Mouse (Mus musculus) hindbrain, embryonic 15.5 days (tissue): ENCODE measurements at regions not wholly inside any gene's neighbourhood (a gene's known extent, or its start where the extent isn't known, plus 50 kb on each side); places are given as distances from the start of the nearest gene placed in this dataset.

ENCODE experiments used
- ATAC-seq: fragments of 200-750 bp; cut with Nextera tagmentation; 2 replicates; pipeline ENCODE4 v1.8.0; 2017; ENCODE audit warnings: low read depth, moderate number of reproducible peaks, moderate TSS enrichment; ENCODE audit not compliant: low FRiP score
- H3K27ac ChIP-seq: fragments of 300-500 bp; sonication (generic); replicated peaks from 2 replicates; pipeline ENCODE4 v1.5.1; 2015; ENCODE audit warnings: mild to moderate bottlenecking, inconsistent platforms
- H3K27me3 ChIP-seq: fragments of 300-500 bp; sonication (generic); 2 replicates; pipeline ENCODE4 v1.6.1; 2015; ENCODE audit warnings: control low read depth, inconsistent platforms
- H3K36me3 ChIP-seq: fragments of 300-500 bp; sonication (generic); 2 replicates; pipeline ENCODE4 v1.6.1; 2015; ENCODE audit warnings: control low read depth, inconsistent platforms
- H3K4me1 ChIP-seq: fragments of 300-500 bp; sonication (generic); replicated peaks from 2 replicates; pipeline ENCODE4 v1.6.1; 2015; ENCODE audit warnings: control low read depth, inconsistent platforms
- H3K4me2 ChIP-seq: fragments of 300-500 bp; sonication (generic); 2 replicates; pipeline ENCODE4 v1.6.1; 2015; ENCODE audit warnings: moderate library complexity, mild to moderate bottlenecking, inconsistent platforms
- H3K4me3 ChIP-seq: fragments of 300-500 bp; sonication (generic); 2 replicates; pipeline ENCODE4 v1.5.1; 2015; ENCODE audit warnings: mild to moderate bottlenecking, inconsistent platforms
- H3K9ac ChIP-seq: fragments of 300-500 bp; sonication (generic); 2 replicates; pipeline ENCODE4 v1.6.1; 2015; ENCODE audit warnings: inconsistent platforms
- H3K9me3 ChIP-seq: fragments of 300-500 bp; sonication (generic); 2 replicates; pipeline ENCODE4 v1.6.1; 2016; ENCODE audit warnings: control low read depth, inconsistent platforms
- WGBS: fragments of 180-500 bp; shearing (Covaris S2); methylation state at CpG from one replicate; pipeline ENCODE4 v1.1.7; 2015; 5-methylcytosine and 5-hydroxymethylcytosine counted together

DNA sequence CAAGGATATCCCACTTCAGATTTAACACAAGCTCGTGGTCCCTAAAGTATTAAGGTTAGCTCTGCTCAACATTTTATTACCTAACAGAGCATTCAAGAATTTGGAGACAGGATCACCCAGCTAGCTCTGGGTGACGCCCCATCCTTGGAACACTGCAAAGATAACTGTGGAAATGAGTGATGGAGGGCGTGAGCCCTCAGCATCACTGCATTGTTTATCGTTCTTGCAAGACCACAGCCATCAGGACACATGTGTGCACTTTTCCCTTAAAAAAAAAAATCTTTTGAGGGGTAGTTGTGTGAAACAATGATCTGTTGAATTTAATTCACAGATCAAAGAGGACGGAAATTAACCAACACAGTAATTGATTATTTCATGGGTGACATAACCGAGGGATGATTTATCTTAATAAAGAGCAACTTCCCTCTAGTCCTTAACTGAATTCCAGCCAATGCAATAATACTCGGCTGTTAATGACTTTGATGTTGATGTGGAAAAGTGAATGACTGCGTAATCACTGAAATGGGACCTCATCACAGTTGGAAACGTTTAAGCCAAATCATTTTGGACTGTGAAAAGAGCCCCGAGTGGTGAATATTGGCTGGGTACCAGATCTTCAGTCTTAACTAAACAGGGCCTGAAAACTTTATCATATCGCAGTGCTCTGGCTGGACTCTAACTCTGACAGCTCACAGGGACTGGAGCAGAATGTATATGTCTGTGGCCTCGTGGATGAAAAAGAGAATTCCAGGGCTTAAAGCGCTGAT, 196.9 kb upstream of the BC052040 start:
- peaks cover 8% of the 10 kb centered on the region; the same call in 1 of the 2 replicates for H3K4me1 ChIP-seq
- no peaks in the 10 kb centered on the region for H3K9me3 ChIP-seq
- ATAC-seq = no peak
- no peaks in the 10 kb centered on the region for H3K36me3 ChIP-seq
- H3K4me2 ChIP-seq = no peak overlapping the region
- no peak overlapping the region for H3K4me3 ChIP-seq
- no peak overlapping the region for H3K27ac ChIP-seq
- 0 out of 2 replicates have a peak, but pooled peaks cover 5% of the 10 kb centered on the region for H3K27me3 ChIP-seq
- no peak overlapping the region for H3K9ac ChIP-seq
- 32% methylated on average over 13 of the region's 13 CpGs for WGBS

DNA sequence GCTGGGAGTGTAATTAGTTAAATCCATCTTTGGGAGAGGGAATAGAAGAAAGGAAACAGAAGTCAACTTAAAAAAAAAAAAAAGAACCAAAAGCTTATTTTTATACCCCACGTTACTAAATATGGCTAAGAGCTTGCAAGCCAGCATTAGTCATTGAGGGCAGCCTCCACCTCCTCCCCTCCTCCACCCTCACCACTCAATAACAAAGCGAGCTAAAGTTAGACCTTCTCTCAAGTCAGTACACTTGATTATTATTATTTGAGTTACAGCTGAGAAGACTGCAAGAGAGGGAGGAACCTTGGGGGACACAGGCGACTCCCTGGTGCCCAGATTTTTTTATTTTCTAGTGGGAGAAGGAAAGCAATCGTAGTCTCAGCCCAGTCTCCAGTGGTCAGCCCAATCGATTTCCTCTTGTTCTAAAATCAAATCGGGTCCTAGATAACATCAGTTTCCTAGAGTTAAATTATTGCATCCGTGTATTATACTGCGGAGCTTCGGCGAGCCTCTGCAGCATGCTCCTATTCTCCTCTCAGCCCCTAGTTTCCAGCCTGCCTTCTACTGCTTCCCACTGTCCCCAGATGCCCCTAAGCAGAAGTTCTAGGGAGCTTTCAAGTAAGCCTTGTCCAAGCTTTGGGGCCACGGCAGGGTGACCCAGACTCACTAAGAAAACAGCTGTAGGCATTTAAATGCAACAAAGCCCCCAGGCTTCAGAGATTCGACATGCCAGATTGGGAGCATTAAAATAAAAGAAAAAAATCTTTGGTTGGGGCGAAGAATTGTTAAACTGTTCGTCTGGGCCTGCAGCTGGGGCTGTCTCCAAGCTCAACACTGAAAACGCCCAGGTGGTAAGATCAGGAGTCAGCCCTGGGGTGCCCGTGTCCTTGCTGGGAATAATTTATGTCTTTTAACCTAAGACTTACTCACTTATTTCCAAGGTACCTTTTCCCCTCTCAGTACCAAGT, 196.0 kb upstream of the BC052040 start:
- H3K9me3 ChIP-seq = no peaks in the 10 kb centered on the region
- peaks cover 8% of the 10 kb centered on the region; the same call in 1 of the 2 replicates for H3K4me1 ChIP-seq
- no peak overlapping the region for H3K9ac ChIP-seq
- no peak overlapping the region for H3K27ac ChIP-seq
- H3K36me3 ChIP-seq = no peaks in the 10 kb centered on the region
- ATAC-seq = no peak
- H3K27me3 ChIP-seq = 0 out of 2 replicates have a peak, but pooled peaks cover 5% of the 10 kb centered on the region
- WGBS = 46% methylated on average over 16 of the region's 16 CpGs
- H3K4me3 ChIP-seq = no peak overlapping the region
- H3K4me2 ChIP-seq = no peak overlapping the region

DNA sequence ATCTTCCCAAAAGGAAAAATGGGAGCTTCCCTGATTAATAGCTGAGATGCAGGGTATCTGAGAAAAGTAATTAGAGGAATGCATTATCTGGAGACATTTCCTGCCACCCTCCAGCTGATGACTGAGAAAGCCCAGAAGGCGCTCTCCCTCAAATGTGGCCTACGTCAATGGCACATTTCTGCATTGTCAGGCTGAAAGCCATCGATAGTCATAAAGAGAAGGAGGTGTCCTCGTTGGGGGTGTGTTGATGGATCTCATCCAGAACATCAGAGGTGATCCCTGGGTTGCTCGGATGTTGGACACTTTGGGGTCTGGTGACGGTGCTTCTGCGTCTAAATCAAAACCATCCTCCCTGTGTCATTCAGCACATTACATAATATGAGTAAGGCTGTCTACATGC, 189.9 kb upstream of the BC052040 start:
- Histone ChIP-seq H3K4me3 (no peak overlapping the region), H3K36me3 (no peaks in the 10 kb centered on the region), H3K27me3 (0 out of 2 replicates have a peak, but pooled peaks cover 5% of the 10 kb centered on the region), H3K4me2 (no peak overlapping the region), H3K9ac (no peak overlapping the region), H3K4me1 (no peaks in the 10 kb centered on the region), H3K27ac (no peak overlapping the region), H3K9me3 (no peaks in the 10 kb centered on the region)
- no peak for ATAC-seq
- 86% methylated on average over 7 of the region's 7 CpGs for WGBS

DNA sequence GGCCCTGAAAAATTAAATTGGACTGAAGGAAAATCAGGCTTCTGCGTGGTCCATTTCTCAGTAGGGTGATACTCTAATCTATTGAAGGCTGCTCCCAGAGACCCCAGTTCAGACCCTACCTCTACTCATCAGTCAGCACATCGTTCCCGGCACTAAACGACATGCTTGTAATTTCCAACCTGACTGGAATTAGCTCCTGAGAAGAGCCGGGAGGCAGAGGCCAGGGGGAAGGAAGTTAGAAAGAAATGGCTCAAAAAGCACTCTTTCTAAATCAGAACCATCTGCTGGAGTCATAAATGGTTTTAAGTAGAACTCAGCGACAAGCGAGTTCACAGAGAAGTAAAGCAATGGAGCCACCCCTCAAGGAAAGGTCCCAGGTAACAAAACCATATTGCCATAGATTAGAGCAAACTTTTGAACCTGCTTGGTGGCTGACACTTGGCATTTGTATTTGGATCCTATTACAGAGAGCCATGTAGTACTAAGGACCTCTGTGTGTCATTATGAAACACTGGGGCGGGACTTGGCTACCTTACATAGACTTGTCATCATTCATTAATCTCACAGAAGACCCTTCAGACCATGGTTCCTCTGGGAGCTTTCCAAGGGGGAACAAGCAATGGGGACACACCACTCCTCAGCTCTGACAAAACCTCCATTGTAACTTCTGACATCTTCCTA, 189.3 kb upstream of the BC052040 start:
- no peak overlapping the region for H3K27ac ChIP-seq
- H3K4me1 ChIP-seq = no peaks in the 10 kb centered on the region
- ATAC-seq = no peak
- 83% methylated on average over 8 of the region's 8 CpGs for WGBS
- 0 out of 2 replicates have a peak, but pooled peaks cover 5% of the 10 kb centered on the region for H3K27me3 ChIP-seq
- H3K9ac ChIP-seq = no peak overlapping the region
- no peaks in the 10 kb centered on the region for H3K36me3 ChIP-seq
- no peaks in the 10 kb centered on the region for H3K9me3 ChIP-seq
- H3K4me2 ChIP-seq = no peak overlapping the region
- H3K4me3 ChIP-seq = no peak overlapping the region

DNA sequence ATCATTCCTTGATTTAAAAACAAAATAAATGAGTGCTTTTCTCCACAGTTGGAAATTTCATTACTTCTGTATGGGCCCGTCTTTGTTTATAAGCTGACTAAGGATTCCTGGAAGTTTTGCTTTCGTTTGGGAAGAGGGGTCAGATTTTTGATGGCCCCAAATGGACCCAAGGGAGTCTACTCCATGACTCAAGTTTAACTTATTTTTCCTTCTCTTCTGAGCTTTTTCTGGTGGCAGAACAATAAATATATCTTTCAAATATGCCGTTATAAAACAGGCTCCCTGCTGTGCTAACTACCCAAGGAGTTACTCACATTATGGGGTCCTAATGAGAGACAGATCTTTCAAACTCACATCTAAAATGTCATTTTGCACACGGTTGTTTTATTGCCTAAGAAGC, 187.4 kb upstream of the BC052040 start:
- Histone ChIP-seq H3K4me3 (no peak overlapping the region), H3K27me3 (no peaks in the 10 kb centered on the region), H3K4me2 (no peak overlapping the region), H3K9ac (no peak overlapping the region), H3K4me1 (no peaks in the 10 kb centered on the region), H3K36me3 (no peaks in the 10 kb centered on the region), H3K27ac (no peak overlapping the region), H3K9me3 (no peaks in the 10 kb centered on the region)
- 51% methylated on average over 4 of the region's 4 CpGs for WGBS
- ATAC-seq = no peak

DNA sequence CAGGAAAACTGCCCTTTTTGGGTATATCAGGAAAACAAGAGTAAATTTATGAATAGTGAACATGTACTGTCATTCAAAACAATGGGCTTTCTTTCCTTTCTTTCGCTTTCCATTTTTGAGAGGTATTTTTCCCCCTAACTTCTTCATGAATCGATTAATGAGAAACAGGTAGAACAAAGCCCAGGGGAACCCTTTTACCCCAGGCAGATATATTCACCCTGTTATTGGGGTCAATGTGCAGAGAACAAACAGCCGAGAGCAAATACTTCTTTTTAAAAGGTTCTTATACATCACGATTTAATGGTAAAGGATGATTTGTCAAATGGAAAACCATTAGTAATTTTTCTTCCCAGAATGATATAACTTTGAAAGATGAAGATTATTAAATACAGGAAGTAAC, 183.0 kb upstream of the BC052040 start:
- WGBS = 75% methylated on average over 4 of the region's 4 CpGs
- H3K4me2 ChIP-seq = no peak overlapping the region

DNA sequence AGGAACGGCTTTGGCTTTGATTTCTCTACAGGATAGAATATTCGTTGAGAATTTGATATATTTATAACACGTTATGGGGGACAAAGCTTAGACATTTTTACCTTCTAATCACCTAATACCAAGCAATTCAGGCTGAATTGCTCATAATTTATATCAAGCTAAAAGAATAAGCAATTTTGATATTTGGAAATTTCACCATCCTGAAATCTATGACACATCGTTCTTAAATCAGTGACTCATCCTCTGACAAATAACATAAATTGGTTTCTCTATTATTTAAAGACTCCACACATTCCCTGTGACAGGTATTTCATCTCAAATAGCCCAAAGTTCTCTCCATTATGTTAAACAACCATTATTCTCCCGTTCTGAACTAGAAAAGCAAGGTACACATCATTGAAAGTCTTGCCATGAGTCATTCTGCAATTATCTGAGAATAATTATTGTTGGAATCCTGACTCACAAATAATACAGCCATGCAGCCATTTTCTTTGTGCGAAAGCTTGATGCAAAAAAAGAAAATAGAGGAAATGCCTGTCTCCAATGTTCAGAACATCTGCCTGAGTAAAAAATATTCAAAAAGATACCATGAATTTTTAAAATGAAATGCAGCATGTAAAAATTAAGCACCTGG, 182.3 kb upstream of the BC052040 start:
- Histone ChIP-seq H3K4me3 (no peak overlapping the region), H3K9ac (no peak overlapping the region), H3K27ac (no peak overlapping the region), H3K27me3 (no peaks in the 10 kb centered on the region), H3K4me2 (no peak overlapping the region), H3K36me3 (no peaks in the 10 kb centered on the region), H3K4me1 (no peaks in the 10 kb centered on the region), H3K9me3 (no peaks in the 10 kb centered on the region)
- ATAC-seq = no peak
- WGBS = 81% methylated on average over 6 of the region's 6 CpGs

More for the DNA sequence above, 183.0 kb upstream of the BC052040 start:
- Histone ChIP-seq H3K27me3 (no peaks in the 10 kb centered on the region), H3K9me3 (no peaks in the 10 kb centered on the region), H3K36me3 (no peaks in the 10 kb centered on the region), H3K9ac (no peak overlapping the region), H3K4me3 (no peak overlapping the region), H3K4me1 (no peaks in the 10 kb centered on the region), H3K27ac (no peak overlapping the region)
- ATAC-seq = no peak

DNA sequence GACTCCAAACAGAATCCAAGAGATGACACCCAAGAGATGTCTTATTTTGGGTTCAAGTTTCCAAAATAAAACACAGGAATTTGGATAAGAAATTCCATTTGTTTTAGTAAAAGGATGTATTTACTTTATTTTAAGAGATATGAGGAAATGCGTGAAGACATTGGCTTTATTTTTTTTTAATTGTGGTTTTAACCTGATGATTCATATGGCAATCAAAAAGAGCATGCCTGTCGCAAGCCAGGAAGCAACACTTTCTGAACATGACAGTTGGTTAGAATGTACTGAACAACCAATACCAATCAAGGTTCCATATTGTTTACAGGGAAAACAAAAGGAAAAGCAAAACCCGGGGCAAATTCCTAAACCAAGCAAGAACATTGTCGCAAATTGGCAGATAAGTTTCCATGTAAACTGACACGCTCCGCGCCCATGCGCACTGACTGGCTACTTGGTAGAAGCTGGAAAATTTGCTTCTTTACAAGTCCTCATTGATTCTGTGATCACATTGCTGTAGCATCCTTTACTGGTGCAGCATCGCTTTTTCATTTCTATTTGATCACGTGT, 181.4 kb upstream of the BC052040 start:
- H3K9me3 ChIP-seq = no peaks in the 10 kb centered on the region
- H3K27ac ChIP-seq = no peak overlapping the region
- H3K4me2 ChIP-seq = no peak overlapping the region
- no peak overlapping the region for H3K9ac ChIP-seq
- no peaks in the 10 kb centered on the region for H3K4me1 ChIP-seq
- no peak overlapping the region for H3K4me3 ChIP-seq
- no peaks in the 10 kb centered on the region for H3K27me3 ChIP-seq
- 94% methylated on average over 10 of the region's 10 CpGs for WGBS
- H3K36me3 ChIP-seq = no peaks in the 10 kb centered on the region
- no peak for ATAC-seq

DNA sequence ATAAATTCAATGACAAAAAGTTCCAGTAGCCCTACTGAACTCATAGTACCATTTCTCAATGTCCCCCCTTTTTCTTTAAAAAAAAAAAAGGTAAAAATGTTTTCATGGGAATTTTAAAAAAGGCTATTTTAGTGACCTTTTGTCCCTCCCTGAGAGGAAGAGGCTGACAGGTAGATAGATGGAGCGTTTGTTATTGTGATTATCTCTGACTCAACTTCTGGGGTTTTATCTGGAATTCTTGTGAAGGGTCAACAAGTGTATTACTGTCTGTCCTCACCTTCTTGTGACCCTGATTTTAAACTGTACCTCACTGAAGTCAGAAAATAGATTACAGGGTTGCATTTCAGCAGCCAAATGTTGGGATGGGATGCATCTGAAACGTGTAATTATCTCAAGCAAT, 179.3 kb upstream of the BC052040 start:
- no peaks in the 10 kb centered on the region for H3K9me3 ChIP-seq
- WGBS = 77% methylated on average over 2 of the region's 2 CpGs
- no peak overlapping the region for H3K4me2 ChIP-seq
- no peak overlapping the region for H3K27ac ChIP-seq
- H3K36me3 ChIP-seq = no peaks in the 10 kb centered on the region
- ATAC-seq = no peak
- H3K27me3 ChIP-seq = no peaks in the 10 kb centered on the region
- H3K4me1 ChIP-seq = no peaks in the 10 kb centered on the region
- H3K4me3 ChIP-seq = no peak overlapping the region
- no peak overlapping the region for H3K9ac ChIP-seq

DNA sequence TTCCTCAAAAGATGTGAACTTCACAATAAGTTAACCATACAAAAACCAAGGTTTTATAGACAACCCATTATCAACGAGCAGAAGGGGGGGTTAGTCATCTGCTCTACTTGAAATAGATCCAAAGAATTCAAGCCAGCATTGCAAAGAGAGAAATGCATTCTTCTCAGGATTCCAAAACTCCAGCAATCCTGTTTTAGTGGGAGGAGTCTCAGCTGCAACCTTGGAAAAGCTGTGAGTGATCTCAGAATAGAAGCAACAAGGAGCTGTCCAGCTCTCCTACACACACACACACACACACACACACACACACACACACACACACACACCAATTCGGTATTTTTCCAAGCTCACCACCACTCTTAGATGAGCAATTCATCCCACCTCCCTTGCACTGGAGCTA, 149.0 kb upstream of the BC052040 start:
- H3K27ac ChIP-seq = no peak overlapping the region
- H3K4me2 ChIP-seq = no peak overlapping the region
- no peaks in the 10 kb centered on the region for H3K27me3 ChIP-seq
- 54% methylated on average over 2 of the region's 2 CpGs for WGBS
- H3K4me1 ChIP-seq = no peaks in the 10 kb centered on the region
- H3K9ac ChIP-seq = no peak overlapping the region
- no peaks in the 10 kb centered on the region for H3K9me3 ChIP-seq
- ATAC-seq = no peak
- H3K4me3 ChIP-seq = no peak overlapping the region
- no peaks in the 10 kb centered on the region for H3K36me3 ChIP-seq

DNA sequence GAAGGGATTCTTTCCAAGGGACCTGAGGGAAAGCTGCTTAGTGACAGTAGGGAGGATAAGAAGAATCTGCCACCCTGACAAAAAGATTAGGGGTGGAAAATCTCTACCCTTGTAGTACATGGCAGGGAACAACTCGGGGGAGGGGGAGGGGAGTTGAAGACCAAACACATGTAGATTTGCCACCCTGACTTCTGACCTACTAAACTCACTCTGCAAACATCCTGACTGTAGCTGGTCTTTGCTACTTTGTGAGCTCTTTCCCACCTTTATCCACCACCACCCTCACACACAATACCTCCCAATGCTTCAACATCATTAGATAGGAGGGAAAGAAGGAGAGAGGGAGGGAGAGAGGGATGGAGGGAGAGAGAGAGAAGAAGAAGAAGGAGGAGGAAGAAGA, 140.4 kb upstream of the BC052040 start:
- WGBS = 18% methylated on average over 1 of the region's 1 CpGs
- Histone ChIP-seq H3K27me3 (no peaks in the 10 kb centered on the region), H3K36me3 (no peaks in the 10 kb centered on the region), H3K4me1 (no peaks in the 10 kb centered on the region), H3K9ac (no peak overlapping the region), H3K27ac (no peak overlapping the region), H3K4me3 (no peak overlapping the region), H3K4me2 (no peak overlapping the region), H3K9me3 (no peaks in the 10 kb centered on the region)
- ATAC-seq = no peak
